Mouse (Mus musculus) heart, postnatal 14 days (tissue): ENCODE measurements around the gene Caskin2. TPM values are rescaled to one million over a fixed set of nuclear protein-coding genes. Genes with fewer than 3 reads are reported as not detected.
"Not testable (repeated sequence)": the region's sequence is repeated elsewhere in the genome, so short reads cannot be mapped to it uniquely, and the experiment has no call there.

Source experiments
- DNase-seq, 2 experiments: peaks; one replicate each; pipeline ENCODE4 v3.0.0; 2021 to 2022
- intact Hi-C: fragments of 180-260 bp; cut with DNase I; formaldehyde crosslinking; loops from one replicate; pipeline ENCODE4 v1.15.1; 2025
- long read RNA-seq, 2 experiments: library from polyadenylated mRNA; stranded (forward); transcript quantifications; one replicate each; pipeline ENCODE4 v2.0.0; 2021
- total RNA-seq, 2 experiments: library from RNA; stranded (reverse); gene quantifications; 2 replicates each; pipeline ENCODE4 v1.2.3; 2021

The Caskin2 gene
- 10 to 100 TPM; 54.0 to 54.9 TPM for total RNA-seq
- long read RNA-seq, experiment 1, full-length matches to known transcripts: 13 of 46 reads
- long read RNA-seq, experiment 1, partial matches to known transcripts: 27 of 46 reads
- long read RNA-seq, experiment 1, other reads (novel, unspliced or antisense): 6 of 46 reads
- long read RNA-seq, experiment 2, full-length matches to known transcripts: 14 of 34 reads
- long read RNA-seq, experiment 2, partial matches to known transcripts: 11 of 34 reads
- long read RNA-seq, experiment 2, other reads (novel, unspliced or antisense): 9 of 34 reads

GRCm38 (mm10) chr11:115813507-115814296 is at the start of gene Caskin2:
TSS of gene Caskin2 (minus strand) at chr11:115813639.
- intact Hi-C loops: loop anchor here (1.0 to 5.0 kb wide), 4 partner anchors 37 to 166 kb away; partner anchors contain the start of gene Myo15b

GRCm38 (mm10) chr11:115859143-115859945 is 45.9 kb upstream of the Caskin2 start:
- intact Hi-C loops: loop anchor here (2.0 kb wide), 2 partner anchors 45 to 137 kb away; partner anchors contain the start of gene Tsen54
- peak; percentile 96 to 97 for DNase-seq

More at GRCm38 (mm10) chr11:115813507-115814296, at the start of gene Caskin2:
- peak; percentile 97 for DNase-seq

DNA sequence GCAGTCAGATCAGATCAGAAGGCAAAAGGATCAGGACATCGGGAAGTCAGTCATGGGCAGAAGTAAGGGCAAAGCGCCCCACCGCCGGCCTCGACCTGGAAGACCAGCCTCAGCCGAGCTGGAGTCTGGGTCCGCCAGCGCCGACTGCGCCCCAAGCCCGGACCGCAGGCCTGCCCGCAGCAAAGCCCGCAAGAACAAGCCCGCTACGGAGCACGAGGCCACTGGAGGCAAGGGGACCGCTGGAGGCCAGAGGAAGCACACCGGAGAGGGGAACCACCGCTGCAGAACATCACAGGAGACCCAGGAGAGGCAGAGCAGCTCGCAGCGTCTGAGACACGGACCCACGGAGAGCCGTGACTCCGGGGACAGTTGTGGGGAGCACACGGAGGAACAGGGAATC is 44.9 kb upstream of the Caskin2 start, which contains the start of gene Myo15b:
Gene Myo15b (plus strand): TSS at position 53 of the 400 bp plus-strand sequence.
- DNase-seq: no peak
- intact Hi-C loops: loop anchor here (2.0 kb wide), 2 partner anchors 44 to 136 kb away; partner anchors contain the start of gene Tsen54

DNA sequence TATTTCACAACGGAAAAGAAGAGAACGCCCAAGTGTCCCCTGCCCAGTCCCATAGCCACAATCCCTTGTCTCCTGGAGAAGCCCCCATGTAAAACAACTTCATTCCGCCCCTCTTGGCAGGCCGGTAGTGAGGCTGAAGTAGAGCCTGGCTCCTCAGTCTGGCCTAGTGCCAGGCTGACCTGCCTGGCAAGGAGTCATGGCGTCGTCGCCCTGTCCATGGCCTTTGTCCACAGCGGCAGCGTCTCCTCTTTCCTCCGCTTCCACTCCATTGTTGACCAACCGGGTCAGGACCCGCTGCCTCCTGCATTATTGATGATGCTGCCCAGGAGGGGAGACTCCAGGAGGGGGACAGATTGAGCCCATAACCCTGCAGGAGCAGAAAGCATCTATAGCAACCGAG is 44.5 kb upstream of the Caskin2 start:
- DNase-seq: peak; percentile 24 to 33
- intact Hi-C loops: loop anchor here (2.0 kb wide), 2 partner anchors 43 to 135 kb away; partner anchors contain the start of gene Tsen54

DNA sequence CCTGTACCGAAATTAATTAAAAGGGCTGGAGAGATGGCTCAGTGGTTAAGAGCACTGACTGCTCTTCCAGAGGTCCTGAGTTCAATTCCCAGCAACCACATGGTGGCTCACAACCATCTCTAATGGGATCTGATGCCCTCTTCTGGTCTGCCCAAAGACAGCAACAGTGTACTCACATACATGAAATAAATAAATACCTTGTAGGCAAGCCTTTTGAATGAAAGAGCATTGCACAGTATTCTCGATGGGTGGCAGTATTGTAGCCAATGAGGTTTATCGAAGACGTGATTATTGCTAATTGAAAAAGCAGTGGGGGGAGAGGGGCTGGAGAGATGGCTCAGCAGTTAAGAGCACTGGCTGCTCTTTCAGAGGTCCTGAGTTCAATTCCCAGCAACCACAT is 43.7 kb upstream of the Caskin2 start:
- intact Hi-C loops, DNase-seq: not testable (repeated sequence)

DNA sequence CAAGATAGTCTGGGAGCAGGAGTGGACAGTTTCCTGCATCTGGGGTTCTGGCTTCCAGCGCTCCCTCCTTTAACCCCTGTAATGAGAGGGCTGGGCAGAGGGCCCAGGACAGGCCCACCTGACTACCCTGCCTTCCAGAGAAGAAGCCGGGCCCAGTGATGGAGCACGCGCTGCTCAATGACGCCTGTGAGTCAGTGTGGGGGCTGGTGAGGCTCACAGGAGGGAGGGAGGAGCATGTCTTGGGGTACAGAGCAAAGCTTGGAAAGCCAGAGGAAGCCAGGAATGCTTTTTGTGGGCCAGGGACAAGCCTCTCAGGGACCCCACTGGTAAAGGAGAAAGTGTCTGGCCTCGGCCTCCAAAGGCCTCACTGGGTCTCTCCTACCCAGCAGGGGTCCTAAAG is 41.2 kb upstream of the Caskin2 start:
- no peak for DNase-seq
- intact Hi-C loops: no loop called here

DNA sequence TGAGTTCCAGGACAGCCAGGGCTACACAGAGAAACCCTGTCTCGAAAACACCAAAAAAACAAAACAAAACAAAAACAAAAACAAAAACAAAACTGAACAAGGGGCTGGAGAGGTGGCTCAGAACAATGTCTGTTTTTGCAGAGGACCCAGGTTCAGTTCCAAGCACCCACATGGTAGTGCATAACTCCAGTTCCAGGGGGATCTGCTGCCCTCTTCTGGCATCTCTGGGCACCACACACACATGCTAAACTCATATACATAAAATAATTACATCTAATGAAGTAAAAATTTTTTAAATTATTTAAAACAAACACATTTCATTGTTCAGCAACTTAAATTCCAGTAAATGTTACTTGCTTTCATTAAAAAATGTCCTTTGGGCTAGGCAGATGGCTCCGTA is 32.4 kb upstream of the Caskin2 start:
- DNase-seq: no peak
- intact Hi-C loops: no loop called here

GRCm38 (mm10) chr11:115844240-115844639 is 30.8 kb upstream of the Caskin2 start:
- no peak for DNase-seq

DNA sequence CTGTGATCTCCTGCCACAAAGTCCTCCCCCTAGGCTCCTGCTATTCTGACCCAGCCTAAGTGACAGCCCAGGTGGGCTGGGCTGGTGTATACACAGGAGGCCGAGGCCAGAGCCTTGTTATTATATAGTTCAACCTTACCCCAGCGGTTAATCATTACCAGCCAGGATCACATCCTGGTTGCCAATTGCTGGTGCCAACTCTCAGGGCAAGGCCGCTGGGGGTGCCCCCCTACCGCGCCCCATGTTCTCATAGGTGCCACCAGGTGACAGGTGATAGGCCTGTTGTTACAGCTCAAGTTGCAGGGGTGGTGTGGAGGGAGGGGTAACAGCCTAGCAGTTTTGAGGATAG is 30.4 kb upstream of the Caskin2 start:
- no peak for DNase-seq

More at GRCm38 (mm10) chr11:115844240-115844639, 30.8 kb upstream of the Caskin2 start:
- intact Hi-C loops: no loop called here

DNA sequence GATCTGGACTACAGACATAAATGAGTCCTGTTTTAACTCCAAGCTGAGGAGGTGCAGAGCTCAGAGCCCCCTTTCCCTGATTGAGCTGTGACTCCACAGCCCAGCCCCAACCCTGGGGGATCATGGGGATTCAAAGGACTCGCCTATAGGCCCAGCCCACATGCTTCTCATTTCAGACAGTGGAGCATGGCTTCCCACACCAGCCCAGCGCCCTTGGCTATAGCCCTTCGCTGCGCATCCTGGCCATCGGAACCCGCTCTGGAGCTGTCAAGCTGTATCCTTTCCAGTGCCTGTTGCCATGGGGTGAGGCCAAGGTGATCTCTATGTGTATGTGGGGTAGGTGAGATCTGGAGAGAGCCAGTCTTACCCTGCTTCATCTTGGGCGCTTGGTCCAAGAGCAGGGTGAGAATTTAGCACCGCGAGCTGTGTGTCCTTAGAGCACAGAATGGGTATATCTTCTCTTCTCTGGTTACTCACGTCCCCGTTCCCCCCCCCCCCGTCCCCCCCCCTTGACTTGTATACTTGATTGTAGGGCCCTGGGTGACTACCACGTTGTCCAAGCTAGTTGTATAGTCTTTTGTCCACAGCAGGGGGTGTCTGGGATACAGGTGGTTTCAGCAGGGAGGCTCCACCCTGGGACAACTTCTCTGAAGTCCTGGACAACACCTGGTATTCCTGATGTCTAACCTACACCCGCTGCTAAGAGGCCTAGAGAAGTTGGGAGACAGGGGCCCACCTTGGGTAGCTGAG is 29.9 kb upstream of the Caskin2 start:
- intact Hi-C loops: no loop called here
- no peak for DNase-seq

More for the DNA sequence above, 30.4 kb upstream of the Caskin2 start:
- intact Hi-C loops: no loop called here

DNA sequence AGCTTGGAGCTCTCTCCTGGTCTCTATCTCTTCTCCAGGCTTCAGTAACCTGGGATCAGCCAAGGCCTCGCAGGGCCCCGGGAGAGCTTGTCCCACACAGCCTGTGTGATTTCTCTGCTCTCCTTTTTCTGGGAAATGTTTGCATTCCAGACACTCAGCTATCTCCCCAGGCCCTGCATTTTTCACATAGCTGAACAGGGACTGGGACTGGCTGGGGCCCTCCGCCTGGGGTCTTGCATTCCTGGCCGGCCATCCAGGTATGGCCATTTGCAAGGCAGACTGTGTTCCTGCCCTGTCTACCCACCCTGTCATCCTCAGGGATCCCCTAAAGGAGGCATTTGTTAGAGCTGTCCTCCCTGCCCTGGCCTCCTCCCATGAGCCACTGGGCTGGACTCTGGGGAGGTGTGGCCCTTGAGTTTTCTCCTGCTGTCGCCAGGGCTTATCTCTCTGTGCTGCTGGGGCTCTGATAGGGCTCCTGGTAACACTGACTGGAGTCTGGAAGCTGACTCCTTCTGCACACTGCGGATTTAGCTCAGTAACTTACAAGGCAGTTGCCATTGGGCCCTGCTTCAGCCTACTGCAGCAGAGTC is 28.6 kb upstream of the Caskin2 start:
- intact Hi-C loops: no loop called here
- DNase-seq: peak; percentile 58 to 68

DNA sequence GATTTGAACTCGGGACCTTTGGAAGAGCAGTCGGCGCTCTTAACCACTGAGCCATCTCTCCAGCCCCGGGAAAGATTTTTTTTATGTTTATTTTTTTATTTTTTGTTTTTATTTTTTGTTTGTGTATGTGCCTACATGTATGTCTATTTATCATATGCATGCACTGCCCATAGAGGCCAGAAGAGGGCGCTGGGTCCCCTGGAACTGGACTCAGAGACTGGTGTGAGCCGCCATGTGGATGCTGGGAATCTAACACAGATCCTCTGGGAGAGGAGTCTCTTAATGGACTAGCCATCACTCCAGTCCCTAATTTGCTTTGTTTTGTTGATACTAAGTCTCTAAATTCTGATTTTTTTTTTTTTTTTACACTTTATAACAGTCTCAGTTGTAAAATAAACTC is 27.6 kb upstream of the Caskin2 start:
- DNase-seq: no peak
- intact Hi-C loops: no loop called here

GRCm38 (mm10) chr11:115839732-115840131 is 26.3 kb upstream of the Caskin2 start:
- intact Hi-C loops: no loop called here
- no peak for DNase-seq

- intact Hi-C loops: no loop called here
Measured at GRCm38 (mm10) chr11:115838895-115839311, 25.5 kb upstream of the Caskin2 start.

DNA sequence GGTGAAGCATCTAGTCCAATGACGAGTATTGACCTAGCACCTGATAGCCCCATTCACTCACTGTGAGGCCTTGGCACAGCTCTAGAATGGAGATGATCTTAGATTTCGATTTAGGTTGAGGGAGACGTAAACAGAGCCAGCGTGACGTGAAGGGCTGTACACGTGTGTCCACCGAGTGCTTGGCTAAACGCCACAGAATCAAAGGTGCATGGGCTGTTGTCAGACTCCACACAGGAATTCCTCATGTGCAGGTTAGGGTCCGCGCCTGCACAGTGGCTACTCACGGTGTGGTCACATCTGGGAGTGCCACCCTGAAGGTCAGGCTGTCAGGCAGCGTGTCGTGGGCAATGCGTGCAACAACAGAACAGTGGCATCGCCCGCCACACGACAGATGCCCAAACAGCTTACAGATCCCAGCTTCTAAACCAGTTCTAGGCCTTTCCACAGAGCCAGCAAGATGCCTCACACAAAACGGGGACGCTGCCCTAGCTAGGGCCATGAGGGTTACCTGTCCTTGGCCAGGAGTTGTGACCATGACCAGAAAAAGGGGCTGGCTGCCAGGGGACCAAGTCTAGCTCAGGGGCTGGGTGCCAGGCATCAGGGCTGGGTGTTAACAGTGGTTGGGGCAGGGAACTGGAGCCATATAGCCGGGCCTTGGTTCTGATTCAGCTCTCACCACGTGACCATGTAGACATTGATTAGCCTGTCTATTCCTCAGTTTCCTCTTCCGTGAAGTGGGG is 24.3 kb upstream of the Caskin2 start:
- intact Hi-C loops: no loop called here

More at GRCm38 (mm10) chr11:115838895-115839311, 25.5 kb upstream of the Caskin2 start:
- DNase-seq: peak in 1 of 2 experiments; percentile 43

DNA sequence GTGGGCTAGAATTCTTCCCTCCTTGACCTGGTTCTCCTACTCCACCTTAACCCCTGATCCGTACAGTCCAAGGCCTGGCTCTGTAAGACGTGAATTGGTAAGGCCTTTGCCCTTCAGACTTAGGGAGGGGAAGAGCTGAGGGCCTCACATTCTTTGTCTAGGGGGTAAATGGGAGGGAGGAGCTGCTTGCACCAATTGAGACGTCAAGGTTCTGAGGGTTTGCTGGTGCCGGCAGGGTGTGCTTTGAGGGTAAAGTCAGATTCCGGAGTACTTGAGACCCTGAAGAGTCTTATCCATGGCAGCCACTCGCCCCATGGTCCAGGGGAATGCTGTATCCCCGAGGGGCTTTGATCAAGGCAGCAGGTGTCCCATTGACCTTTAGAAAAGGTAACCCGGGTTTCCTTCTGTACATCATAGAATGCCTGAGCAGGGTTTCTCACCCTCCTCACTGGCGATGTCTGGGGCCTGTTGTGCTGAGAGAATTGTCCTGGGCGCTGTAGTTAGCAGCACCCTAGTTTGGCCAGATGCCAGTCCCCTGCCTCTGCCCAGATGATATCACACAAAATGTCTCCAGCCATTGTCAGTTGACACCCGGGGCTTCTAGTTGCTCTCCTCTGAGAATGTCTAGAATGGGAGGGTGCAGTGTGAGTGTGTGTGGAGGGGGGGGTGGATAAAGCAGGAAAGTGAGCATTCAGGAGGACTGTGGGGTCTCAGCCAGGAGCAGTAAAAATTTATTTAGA is 23.4 kb upstream of the Caskin2 start:
- no peak for DNase-seq
- intact Hi-C loops: no loop called here

More for the DNA sequence above, 24.3 kb upstream of the Caskin2 start:
- DNase-seq: no peak

DNA sequence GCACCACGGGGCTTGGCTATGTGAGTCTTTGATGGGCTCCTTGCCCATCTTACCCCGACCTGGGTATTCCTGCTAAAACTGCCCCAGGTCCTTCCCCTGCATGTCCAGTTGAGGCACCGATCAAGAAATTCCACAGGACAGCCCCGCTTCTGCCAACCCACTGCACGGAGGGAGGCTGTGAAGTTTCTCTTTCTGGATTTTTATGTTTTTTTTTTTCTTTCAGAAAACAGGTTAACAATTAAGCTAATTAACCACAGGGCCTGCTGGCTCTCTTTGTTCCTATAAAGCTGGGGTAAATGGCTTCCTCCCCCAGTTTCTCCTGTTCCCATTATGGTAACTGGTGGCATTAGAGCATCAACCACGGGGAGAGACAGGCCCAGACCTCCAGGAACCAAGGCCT is 20.6 kb upstream of the Caskin2 start:
- DNase-seq: no peak
- intact Hi-C loops: no loop called here

DNA sequence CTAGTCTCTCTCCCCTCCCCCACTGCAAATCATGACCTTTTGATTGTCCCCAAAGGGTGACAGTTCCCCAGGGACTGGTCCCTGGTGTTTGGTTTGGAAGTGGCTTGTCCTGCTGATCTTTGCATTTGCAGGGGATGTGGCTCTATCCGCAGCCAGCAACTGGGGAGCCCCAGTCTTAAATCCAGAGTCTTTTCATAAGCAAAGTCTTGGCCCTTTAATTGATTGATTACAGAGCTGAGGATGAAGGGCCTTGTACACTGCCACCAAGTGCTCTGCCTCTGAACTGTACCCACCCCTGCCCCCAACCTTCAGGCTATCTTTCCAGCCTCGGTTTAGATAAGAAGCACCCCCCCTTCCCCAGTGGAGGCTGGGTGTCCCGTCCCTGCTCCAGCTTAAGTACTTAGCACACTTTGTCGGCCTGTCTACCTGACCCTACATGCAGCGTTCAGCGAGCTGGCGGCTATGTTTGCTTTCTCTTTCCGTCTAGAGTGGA is 19.6 kb upstream of the Caskin2 start:
- intact Hi-C loops: no loop called here

More for the DNA sequence above, 19.6 kb upstream of the Caskin2 start:
- no peak for DNase-seq
